Mouse (Mus musculus) cerebellum, adult 9-10 months (tissue): ENCODE results near the gene Ssxb8.
"Not testable (repeated sequence)": the region's sequence is repeated elsewhere in the genome, so short reads cannot be mapped to it uniquely, and the experiment has no call there.

ENCODE experiments used
- DNase-seq: peaks from one replicate; pipeline ENCODE4 v3.0.0; 2022

The Ssxb8 gene

GRCm38 (mm10) chrX:8690744-8691143, at the start of gene Ssxb8:
Gene Ssxb8, minus strand, starts transcription at chrX:8690844.
- not testable (repeated sequence) for DNase-seq

- peak; percentile 7 for DNase-seq
Measured at GRCm38 (mm10) chrX:8732907-8733306, 42.3 kb upstream of the Ssxb8 start.

- DNase-seq: no peak
Measured at GRCm38 (mm10) chrX:8663085-8663484, 27.6 kb downstream of the Ssxb8 start.
